Mouse (Mus musculus) activated CD4-positive, CD25-positive, alpha-beta regulatory T cell, adult 4 months (primary cell): ENCODE data around the gene Grap2. TPM values are rescaled to one million over a fixed set of nuclear protein-coding genes. Genes with fewer than 3 reads are reported as not detected.
"Not testable (repeated sequence)": the region's sequence is repeated elsewhere in the genome, so short reads cannot be mapped to it uniquely, and the experiment has no call there.

ENCODE experiments used
- ATAC-seq: one replicate; pipeline ENCODE4 v1.8.0; 2017
- polyA plus RNA-seq, 2 experiments: library from polyadenylated mRNA; unstranded; fragments of 100-300 nt; shearing (Covaris generic); gene quantifications; one replicate each; pipeline ENCODE4 v1.2.1; 2017

Grap2 gene
- polyA plus RNA-seq, 2 experiments from 2014 or later: 43.4 to 46.5 TPM

DNA sequence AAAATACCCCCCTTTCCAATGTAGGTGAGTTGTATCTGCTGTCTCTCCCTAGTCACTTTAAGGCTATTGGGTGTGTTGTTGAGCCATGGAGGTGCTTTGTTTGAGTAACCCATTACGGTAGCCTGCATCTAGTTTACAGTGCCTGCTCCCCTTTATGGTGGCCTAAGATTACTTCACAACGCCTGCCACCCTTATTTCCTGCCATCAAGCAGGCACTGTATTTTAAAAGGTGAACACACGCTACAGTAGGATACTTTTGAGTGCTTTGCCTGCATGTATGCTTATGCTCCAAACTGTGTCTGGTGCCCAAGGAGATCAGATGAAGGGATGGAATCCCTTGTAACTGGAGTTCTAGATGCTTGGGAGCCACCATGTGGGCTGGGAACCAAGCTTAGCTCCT, 5.3 kb upstream of the Grap2 start:
- ATAC-seq: peak; percentile 5

GRCm38 (mm10) chr15:80567731-80568130, 4.7 kb upstream of the Grap2 start:
- no peak for ATAC-seq

GRCm38 (mm10) chr15:80569205-80569604, 3.2 kb upstream of the Grap2 start:
- ATAC-seq: no peak

GRCm38 (mm10) chr15:80570226-80570625, 2.2 kb upstream of the Grap2 start:
- no peak for ATAC-seq

DNA sequence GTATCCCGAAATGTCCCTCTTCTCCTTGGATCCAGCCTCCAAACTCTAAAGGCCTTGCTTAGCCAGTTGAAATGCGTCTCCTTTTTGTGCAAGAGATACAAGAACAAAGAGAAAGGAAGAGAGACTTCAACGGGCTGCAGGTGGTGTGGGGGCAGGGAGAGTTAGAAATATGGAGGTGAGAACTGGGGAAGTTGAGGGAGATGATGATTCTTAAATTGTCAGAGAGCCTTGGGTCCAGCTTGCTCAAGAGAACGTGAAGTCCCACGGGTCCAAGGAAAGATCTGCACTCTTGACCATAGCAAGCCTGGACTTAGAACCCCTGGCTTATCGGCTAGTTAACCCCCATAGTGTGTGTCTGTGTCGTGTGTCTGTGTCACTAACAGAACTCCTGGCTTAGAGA, 783 bp upstream of the Grap2 start:
- no peak for ATAC-seq

- ATAC-seq: no peak
Measured at GRCm38 (mm10) chr15:80572811-80573520, 572 bp downstream of the Grap2 start.

GRCm38 (mm10) chr15:80574211-80575040, 2.0 kb downstream of the Grap2 start:
- ATAC-seq: no peak

DNA sequence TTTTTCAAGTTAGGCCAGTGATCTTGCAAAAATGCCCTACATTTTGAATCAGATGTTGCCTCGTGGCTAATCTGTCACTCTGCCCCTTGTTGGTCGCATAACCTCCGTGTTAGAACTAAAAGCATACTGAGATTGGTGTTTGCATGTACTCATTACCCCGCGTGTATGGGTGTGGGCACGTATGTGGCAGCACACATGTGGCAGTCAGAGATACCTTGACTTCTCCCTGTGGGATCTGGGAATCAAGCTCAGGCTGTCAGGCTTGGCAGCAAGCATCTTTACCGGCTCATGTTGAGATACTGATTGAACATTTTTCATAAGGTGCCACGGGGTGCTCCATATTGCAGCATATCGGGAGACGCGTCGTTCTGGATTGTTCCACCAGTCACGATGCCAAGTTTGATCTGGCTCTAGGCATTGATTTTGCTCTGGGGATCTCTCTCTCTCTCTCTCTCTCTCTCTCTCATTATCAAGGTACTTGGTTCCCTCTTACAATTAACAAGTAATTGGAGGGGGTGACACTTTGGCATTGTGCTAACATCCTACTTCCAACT, 3.5 kb downstream of the Grap2 start:
- no peak for ATAC-seq

- no peak for ATAC-seq
Measured at GRCm38 (mm10) chr15:80576415-80576994, 4.1 kb downstream of the Grap2 start.

- ATAC-seq: no peak
Measured at GRCm38 (mm10) chr15:80577166-80577960, 5.0 kb downstream of the Grap2 start.

- no peak for ATAC-seq
Measured at GRCm38 (mm10) chr15:80579121-80579520, 6.7 kb downstream of the Grap2 start.

DNA sequence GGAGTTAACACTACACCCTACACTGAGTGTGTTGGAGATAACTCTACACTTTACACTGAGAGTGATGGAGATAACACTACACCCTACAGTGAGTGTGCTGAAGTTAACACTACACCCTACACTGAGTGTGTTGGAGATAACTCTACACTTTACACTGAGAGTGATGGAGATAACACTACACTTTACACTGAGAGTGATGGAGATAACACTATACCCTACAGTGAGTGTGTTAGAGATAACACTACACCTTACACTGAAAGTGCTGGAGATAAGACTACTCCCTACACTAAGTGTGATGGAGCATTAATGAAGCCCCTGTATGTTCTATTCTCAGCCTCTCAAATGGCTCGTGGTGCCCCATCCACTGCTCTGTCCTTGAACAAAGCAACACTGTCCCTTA, 8.2 kb downstream of the Grap2 start:
- ATAC-seq: not testable (repeated sequence)

DNA sequence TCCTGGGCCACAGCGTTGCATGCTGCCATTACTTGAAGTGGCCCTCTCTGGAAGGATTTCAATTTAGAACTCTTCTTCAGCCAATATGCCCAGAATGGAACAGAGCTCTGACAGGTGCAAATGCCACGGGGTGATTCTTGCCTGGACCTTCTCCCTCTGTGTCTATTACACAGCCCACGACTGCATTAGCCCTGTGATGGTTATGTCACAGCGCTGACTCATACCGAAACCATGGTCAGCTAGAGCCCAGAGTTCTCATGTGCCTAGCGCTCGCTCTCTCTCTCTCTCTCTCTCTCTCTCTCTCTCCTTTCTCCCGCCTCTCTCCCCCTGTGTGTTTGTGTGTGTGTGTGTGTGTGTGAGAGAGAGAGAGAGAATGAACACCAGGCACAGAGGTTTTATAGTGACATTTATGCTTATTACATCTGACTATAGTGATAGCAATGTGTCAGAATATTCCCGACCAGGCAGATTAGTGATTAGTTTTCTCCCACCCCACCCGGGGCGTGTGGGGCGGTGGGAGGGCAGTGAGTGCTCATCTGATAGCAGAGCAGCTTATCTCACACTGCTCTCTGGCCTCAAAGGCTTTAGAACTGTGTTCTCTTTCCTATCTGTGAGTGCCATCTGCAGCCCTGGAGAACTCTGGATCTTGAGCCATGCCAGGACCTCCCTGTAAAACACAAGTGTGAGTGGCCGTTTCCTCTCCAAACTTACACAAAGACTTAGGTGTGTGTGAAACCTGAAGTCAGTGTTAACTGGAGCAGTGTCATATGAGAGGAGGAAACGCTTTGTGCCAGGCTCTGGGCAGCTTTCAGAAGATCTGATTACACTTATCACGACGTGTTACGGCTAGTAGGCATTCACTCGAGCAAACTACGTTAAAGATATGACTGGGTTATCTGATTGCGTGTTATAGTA, 10.4 kb downstream of the Grap2 start:
- ATAC-seq: peak; percentile 59

- ATAC-seq: no peak
Measured at GRCm38 (mm10) chr15:80586296-80586695, 13.9 kb downstream of the Grap2 start.

- peak; percentile 60 for ATAC-seq
Measured at GRCm38 (mm10) chr15:80590641-80591040, 18.2 kb downstream of the Grap2 start.

DNA sequence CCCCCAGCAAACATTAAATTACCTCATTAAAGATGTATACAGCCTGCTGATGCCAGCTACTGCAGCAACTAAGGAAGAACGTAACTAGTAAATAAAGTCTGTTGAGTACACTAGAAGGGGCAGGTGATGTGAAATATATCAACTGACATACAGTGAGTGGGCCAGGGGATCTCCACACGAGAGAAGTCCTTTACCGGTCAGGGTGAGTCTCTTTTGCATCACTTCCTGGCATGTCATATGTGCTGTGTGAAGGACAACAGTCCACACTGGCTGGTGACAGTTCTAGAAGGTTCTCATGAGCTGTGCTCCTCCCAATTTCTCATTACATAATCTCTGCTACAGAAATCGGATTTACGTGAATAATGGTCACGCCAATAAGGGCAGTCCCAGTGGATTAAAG, 20.3 kb downstream of the Grap2 start:
- ATAC-seq: peak; percentile 33

GRCm38 (mm10) chr15:80593877-80594276, 21.5 kb downstream of the Grap2 start:
- ATAC-seq: no peak

- no peak for ATAC-seq
Measured at GRCm38 (mm10) chr15:80598750-80599149, 26.4 kb downstream of the Grap2 start.

DNA sequence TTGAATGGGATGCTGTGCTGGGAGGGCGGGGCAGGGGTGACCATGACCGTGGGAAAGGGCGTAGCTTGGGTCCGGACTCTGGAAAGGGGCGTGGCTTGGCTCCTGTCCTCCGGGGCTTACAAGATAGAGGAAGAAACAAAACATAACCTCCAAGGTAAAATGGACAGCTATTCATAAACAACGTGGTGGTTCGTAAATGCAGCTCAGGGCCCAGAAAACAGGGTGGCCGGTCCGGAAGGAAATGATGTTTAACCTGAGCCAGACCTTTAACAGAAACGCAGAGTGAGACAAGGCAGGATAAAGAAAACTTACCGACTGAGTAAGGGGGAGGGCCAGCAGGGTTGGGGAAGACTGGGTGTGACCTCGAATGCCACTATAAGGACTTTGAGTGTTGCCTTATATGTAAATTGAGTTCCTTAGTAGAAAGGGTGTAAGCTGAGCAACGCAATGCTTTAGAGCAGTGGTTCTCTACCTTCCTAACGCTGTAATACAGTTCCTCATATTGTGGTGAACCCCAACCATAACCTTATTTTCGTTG, 26.9 kb downstream of the Grap2 start:
- peak; percentile 40 for ATAC-seq

DNA sequence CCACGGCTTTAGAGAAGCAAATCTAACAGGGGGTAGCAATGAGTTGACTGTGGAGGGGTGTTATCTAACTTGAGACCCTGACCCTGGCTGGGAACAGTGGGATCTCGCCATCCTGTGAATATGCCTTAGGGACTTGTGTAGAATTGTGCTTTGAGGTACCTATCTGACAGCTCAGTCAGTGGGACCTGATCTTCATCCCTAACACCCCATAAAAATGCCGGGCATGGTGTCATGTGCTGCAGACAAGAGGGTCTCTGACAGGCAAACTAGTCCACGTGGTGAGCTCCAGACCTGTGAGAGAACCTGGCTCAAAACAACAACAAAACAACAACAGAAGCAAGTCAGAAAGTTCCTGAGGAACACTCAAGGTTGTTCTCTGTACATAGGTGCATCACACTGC, 27.4 kb downstream of the Grap2 start:
- ATAC-seq: no peak

GRCm38 (mm10) chr15:80601456-80601855, 29.1 kb downstream of the Grap2 start:
- no peak for ATAC-seq
